8 mouse cellular contexts compared by ENCODE assay signal in genomic region chr10:14085882-14086515, GRCm38 (mm10).
DNase-seq lines count a peak whose midpoint lies in the region; ATAC-seq lines count a peak whose summit lies in the region.

No protein-coding gene starts in this region.

- no peak for DNase-seq in forebrain, embryonic 10.5 days (ENCODE audit: extremely low spot score, low spot score)
- peak; percentile 25 for DNase-seq in c-Kit-positive CD71-negative TER-119-negative erythroid progenitor cells, embryonic 14.5 days (ENCODE audit: low read depth)
- DNase-seq in kidney, postnatal 14 days, result peak; percentile 19
- peak; percentile 42 for DNase-seq in skeletal muscle tissue, adult 2 months (ENCODE audit: low read depth, low spot score)
- no peak for DNase-seq in yolk sac, embryonic 10.5 days (ENCODE audit: low spot score)
- DNase-seq in urinary bladder, postnatal 4 days (ENCODE audit: low spot score in 2 of 2), result no peak
- DNase-seq in adrenal gland, postnatal 14 days, result no peak

- WGBS in forebrain, embryonic 15.5 days, result 83% methylated on average over 10 of the region's 10 CpGs
- WGBS in forebrain, embryonic 10.5 days, result 91% methylated on average over 10 of the region's 10 CpGs

- H3K4me2 ChIP-seq in forebrain, embryonic 15.5 days (replicated peaks), result no peak overlapping the region

- H3K27me3 ChIP-seq in forebrain, embryonic 15.5 days, result no peaks in the 10 kb centered on the region
- no peaks in the 10 kb centered on the region for H3K27me3 ChIP-seq in forebrain, embryonic 10.5 days (ENCODE audit: poor library complexity, severe bottlenecking)

- peak overlapping the region; percentile 76 for H3K27ac ChIP-seq in forebrain, embryonic 15.5 days (replicated peaks)
- H3K27ac ChIP-seq in forebrain, embryonic 10.5 days, result no peak overlapping the region

- H3K4me1 ChIP-seq in forebrain, embryonic 15.5 days, result peaks cover 29% of the 10 kb centered on the region
- 0 out of 2 replicates have a peak, but pooled peaks cover 4% of the 10 kb centered on the region for H3K4me1 ChIP-seq in forebrain, embryonic 10.5 days

- H3K9me3 ChIP-seq in forebrain, embryonic 15.5 days, result no peaks in the 10 kb centered on the region
- H3K9me3 ChIP-seq in forebrain, embryonic 10.5 days, result no peaks in the 10 kb centered on the region

- H3K9ac ChIP-seq in forebrain, embryonic 15.5 days (replicated peaks), result no peak overlapping the region

- H3K4me3 ChIP-seq in forebrain, embryonic 15.5 days, result no peak overlapping the region
- H3K4me3 ChIP-seq in forebrain, embryonic 10.5 days, result no peak overlapping the region

- no peak for ATAC-seq in forebrain, embryonic 15.5 days (replicated peaks)

- H3K36me3 ChIP-seq in forebrain, embryonic 15.5 days, result no peaks in the 10 kb centered on the region
- no peaks in the 10 kb centered on the region for H3K36me3 ChIP-seq in forebrain, embryonic 10.5 days (replicated peaks)

Comparison
In these comparisons a context has a peak if more than half of its experiments do, and no peak if none do; other contexts are left out.
1. DNase-seq: peak in c-Kit-positive CD71-negative TER-119-negative erythroid progenitor cells, embryonic 14.5 days (single experiment), kidney, postnatal 14 days (single experiment) and skeletal muscle tissue, adult 2 months (single experiment); none in forebrain, embryonic 10.5 days (single experiment), yolk sac, embryonic 10.5 days (single experiment), urinary bladder, postnatal 4 days (0 of 2) and adrenal gland, postnatal 14 days (single experiment).